Mouse (Mus musculus) ovary, adult 2 months (tissue): ENCODE measurements around the gene Stra6. TPM values are rescaled to one million over a fixed set of nuclear protein-coding genes. Genes with fewer than 3 reads are reported as not detected.

Experiments
- polyA plus RNA-seq: library from polyadenylated mRNA; depleted of rRNA; stranded (reverse); fragments of >200 nt; gene quantifications from 2 replicates; pipeline ENCODE4 v1.2.3, GENCODE M21; 2012; rRNA removed

The Stra6 gene
- 42.6 and 49.2 TPM in 2 replicates for polyA plus RNA-seq

GRCm38 (mm10) chr9:58063531-58063930 lies at the start of gene Stra6:
Stra6 (plus strand) TSS chr9:58063788.

GRCm38 (mm10) chr9:58118671-58119070 lies 55.1 kb downstream of the Stra6 start, which contains the start of gene Ccdc33:
Ccdc33 (minus strand) TSS chr9:58118823.

Other genes with a start within 250 kb of the Stra6 start
- gene Arid3b, start 227.0 kb upstream of the Stra6 start, polyA plus RNA-seq = 7.9 and 10.1 TPM in 2 replicates
- gene Ubl7, start 152.8 kb upstream of the Stra6 start, polyA plus RNA-seq = 141 and 197 TPM in 2 replicates
- 164 and 176 TPM in 2 replicates for gene Sema7a, start 123.7 kb upstream of the Stra6 start, polyA plus RNA-seq
- gene Cyp11a1, start 57.4 kb upstream of the Stra6 start, polyA plus RNA-seq = 1,389 and 1,449 TPM in 2 replicates
- gene Ccdc33, start 55.0 kb downstream of the Stra6 start, polyA plus RNA-seq = 10.8 and 12.8 TPM in 2 replicates
- gene Islr, start 140.5 kb downstream of the Stra6 start, polyA plus RNA-seq = 249 and 303 TPM in 2 replicates
- gene Islr2, start 140.5 kb downstream of the Stra6 start, polyA plus RNA-seq = 1.5 and 3.1 TPM in 2 replicates
- gene Pml, start 186.0 kb downstream of the Stra6 start, polyA plus RNA-seq = 31.3 and 34.5 TPM in 2 replicates
- gene Stoml1, start 189.4 kb downstream of the Stra6 start, polyA plus RNA-seq = 53.4 and 55.8 TPM in 2 replicates
- 167 and 204 TPM in 2 replicates for gene Loxl1, start 249.4 kb downstream of the Stra6 start, polyA plus RNA-seq